Mouse (Mus musculus): ENCODE results near the gene Kif1a. TPM values are rescaled to one million over a fixed set of nuclear protein-coding genes. Genes with fewer than 3 reads are reported as not detected.

Kif1a gene
- polyA plus RNA-seq (2015; fragmentation: Nextera tagmentation; extraction: Ambion mirVana), result 3.2 and 4.4 TPM in 2 replicates

DNA sequence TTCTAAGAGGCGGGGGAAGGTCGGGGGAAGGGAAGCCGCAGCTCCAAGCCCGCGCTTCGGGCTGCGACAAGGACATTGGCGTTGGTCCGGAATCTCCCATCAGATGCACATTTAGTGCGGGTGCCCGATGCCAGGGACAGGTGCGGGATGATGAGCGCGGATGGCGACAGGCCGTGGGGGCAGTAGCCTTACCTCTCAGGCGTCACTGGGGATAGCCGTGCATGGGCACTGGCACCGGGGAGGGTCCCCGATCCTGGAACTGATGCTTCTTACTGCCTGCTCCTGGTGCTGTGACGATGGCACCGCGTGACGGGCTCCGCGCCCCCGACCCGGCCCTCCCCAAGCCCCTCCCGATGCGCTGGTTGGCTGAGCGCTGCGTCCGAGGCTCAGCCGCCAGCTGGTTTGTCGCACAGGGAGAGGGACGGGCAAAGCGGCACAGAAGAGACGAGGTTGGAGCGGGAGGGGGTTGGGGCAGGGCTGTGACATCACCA, at the start of gene Kif1a:
Gene Kif1a (minus strand): TSS at position 381 of the 491 bp plus-strand sequence.
- Histone ChIP-seq H3K9ac (replicated peaks; ENCODE audit: low read depth) (no peak within 1 kb of the TSS), H3K4me2 (replicated peaks; ENCODE audit: low read depth, low read length) (peak within 1 kb of the TSS; percentile 56), H3K4me1 (ENCODE audit: insufficient read depth, low read depth, low read length) (0 out of 2 replicates have a peak, but pooled peaks cover 8% of the 10 kb centered on the region), H3K27me3 (replicated peaks; ENCODE audit: insufficient read depth, low read length) (peaks cover 32% of the 10 kb centered on the region), H3K27ac (ENCODE audit: low read length) (no peak within 1 kb of the TSS), H3K9me3 (ENCODE audit: low read length) (no peaks in the 10 kb centered on the region), H3K4me3 (ENCODE audit: low read depth, low read length) (peak within 1 kb of the TSS; percentile 37), H3K36me3 (ENCODE audit: insufficient read depth, low read length) (no peaks in the 10 kb centered on the region)
- TF ChIP-seq CTCF (IDR thresholded peaks at IDR 0.05) (no peak), EP300 (IDR thresholded peaks at IDR 0.05) (no peak)
- WGBS, result 1% methylated on average over 36 of the region's 39 CpGs
- peak; percentile 43 for ATAC-seq
- DNase-seq (ENCODE audit: low spot score), result no peak

- H3K36me3 ChIP-seq (ENCODE audit: insufficient read depth, low read length), result no peaks in the 10 kb centered on the region
- no peaks in the 10 kb centered on the region for H3K27me3 ChIP-seq (replicated peaks; ENCODE audit: insufficient read depth, low read length)
- no peak for TF ChIP-seq EP300 (IDR thresholded peaks at IDR 0.05)
- peak; percentile 24; the same call in 1 of the 2 replicates for TF ChIP-seq CTCF (IDR thresholded peaks at IDR 0.05)
- H3K9me3 ChIP-seq (ENCODE audit: low read length), result no peaks in the 10 kb centered on the region
- no peak overlapping the region for H3K4me3 ChIP-seq (ENCODE audit: low read depth, low read length)
- no peaks in the 10 kb centered on the region for H3K4me1 ChIP-seq (ENCODE audit: insufficient read depth, low read depth, low read length)
- ATAC-seq (no peak), DNase-seq (ENCODE audit: low spot score) (no peak)
- no peak overlapping the region for H3K9ac ChIP-seq (replicated peaks; ENCODE audit: low read depth)
- no peak overlapping the region for H3K27ac ChIP-seq (ENCODE audit: low read length)
- no peak overlapping the region for H3K4me2 ChIP-seq (replicated peaks; ENCODE audit: low read depth, low read length)
- 47% methylated on average over 2 of the region's 2 CpGs for WGBS
Measured at GRCm38 (mm10) chr1:93150907-93151661, 49.3 kb upstream of the Kif1a start.

DNA sequence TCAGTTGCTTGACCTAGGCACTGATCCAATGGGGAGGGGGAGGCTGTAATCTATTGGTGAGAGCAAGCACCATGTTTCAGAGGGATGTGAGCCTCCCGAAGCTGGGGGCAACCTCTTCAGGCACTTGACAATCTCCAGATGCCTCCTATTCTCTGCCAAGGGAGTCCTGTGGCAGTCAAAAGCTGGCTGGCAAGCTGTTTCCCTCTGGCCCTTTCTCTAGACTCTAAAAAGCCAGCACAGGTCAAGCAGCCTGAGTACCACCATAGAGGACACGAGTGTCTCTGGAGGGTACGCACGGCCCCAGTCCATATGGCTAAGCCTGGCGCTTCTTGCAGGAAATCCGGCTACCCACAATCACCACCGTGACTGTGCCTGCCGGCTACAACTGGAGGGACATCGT, 42.4 kb upstream of the Kif1a start:
- WGBS, result 79% methylated on average over 9 of the region's 9 CpGs
- no peak overlapping the region for H3K4me2 ChIP-seq (replicated peaks; ENCODE audit: low read depth, low read length)
- H3K4me3 ChIP-seq (ENCODE audit: low read depth, low read length), result no peak overlapping the region
- no peaks in the 10 kb centered on the region for H3K4me1 ChIP-seq (ENCODE audit: insufficient read depth, low read depth, low read length)
- no peaks in the 10 kb centered on the region for H3K9me3 ChIP-seq (ENCODE audit: low read length)
- DNase-seq (ENCODE audit: low spot score), result no peak
- H3K27ac ChIP-seq (ENCODE audit: low read length), result no peak overlapping the region
- ATAC-seq, result no peak
- no peak overlapping the region for H3K9ac ChIP-seq (replicated peaks; ENCODE audit: low read depth)
- H3K36me3 ChIP-seq (ENCODE audit: insufficient read depth, low read length), result no peaks in the 10 kb centered on the region
- TF ChIP-seq EP300 (IDR thresholded peaks at IDR 0.05), result no peak
- TF ChIP-seq CTCF (IDR thresholded peaks at IDR 0.05), result no peak
- H3K27me3 ChIP-seq (replicated peaks; ENCODE audit: insufficient read depth, low read length), result no peaks in the 10 kb centered on the region

DNA sequence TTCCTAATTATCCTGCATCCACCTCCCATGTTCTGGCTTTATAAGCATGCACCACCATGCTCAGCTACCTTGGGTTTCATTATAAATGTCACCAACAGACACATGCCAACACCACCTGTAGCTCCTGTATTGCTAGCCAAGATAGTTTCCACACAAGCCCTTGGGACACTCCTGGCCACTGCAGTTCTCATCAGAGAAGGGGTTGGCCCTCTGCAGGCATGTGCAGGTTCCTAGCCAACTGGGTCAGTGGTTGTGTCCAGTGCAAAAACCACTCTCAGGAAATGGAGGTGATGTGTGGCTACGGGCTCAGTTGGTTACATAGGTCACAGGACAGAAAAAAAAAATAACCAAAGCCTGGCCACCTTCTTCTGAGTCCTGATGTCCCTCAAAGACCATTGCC, 41.1 kb upstream of the Kif1a start:
- TF ChIP-seq EP300 (IDR thresholded peaks at IDR 0.05) (no peak), CTCF (IDR thresholded peaks at IDR 0.05) (no peak)
- WGBS, result 71% methylated on average over 1 of the region's 1 CpGs
- Histone ChIP-seq H3K27me3 (replicated peaks; ENCODE audit: insufficient read depth, low read length) (no peaks in the 10 kb centered on the region), H3K27ac (ENCODE audit: low read length) (no peak overlapping the region), H3K4me1 (ENCODE audit: insufficient read depth, low read depth, low read length) (no peaks in the 10 kb centered on the region), H3K9me3 (ENCODE audit: low read length) (no peaks in the 10 kb centered on the region), H3K9ac (replicated peaks; ENCODE audit: low read depth) (no peak overlapping the region), H3K36me3 (ENCODE audit: insufficient read depth, low read length) (no peaks in the 10 kb centered on the region), H3K4me2 (replicated peaks; ENCODE audit: low read depth, low read length) (no peak overlapping the region), H3K4me3 (ENCODE audit: low read depth, low read length) (no peak overlapping the region)
- DNase-seq (ENCODE audit: low spot score) (no peak), ATAC-seq (no peak)

GRCm38 (mm10) chr1:93139713-93140112, 38.0 kb upstream of the Kif1a start:
- no peaks in the 10 kb centered on the region for H3K27me3 ChIP-seq (replicated peaks; ENCODE audit: insufficient read depth, low read length)
- peak; percentile 23 for DNase-seq (ENCODE audit: low spot score)
- WGBS, result 68% methylated on average over 7 of the region's 7 CpGs

DNA sequence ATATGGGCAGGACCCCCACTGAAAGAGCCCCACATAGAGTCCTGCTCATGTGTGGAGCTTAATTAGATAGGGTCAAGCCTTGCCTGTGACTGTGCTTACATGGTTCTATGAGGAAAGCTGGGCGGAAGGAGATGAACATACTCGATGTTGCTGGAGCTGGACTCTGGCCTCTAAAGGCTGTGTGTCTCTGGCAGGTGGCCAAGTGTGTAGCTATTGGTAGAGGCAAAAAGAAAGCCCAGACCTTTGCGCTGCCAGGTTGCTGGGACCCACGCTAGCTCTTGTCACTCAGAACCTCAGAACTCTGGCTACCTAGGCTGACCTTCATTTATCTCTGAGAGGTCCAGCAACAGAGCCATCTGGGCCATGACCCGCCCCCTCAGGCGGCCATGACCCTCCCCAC, 36.8 kb upstream of the Kif1a start:
- H3K4me1 ChIP-seq (ENCODE audit: insufficient read depth, low read depth, low read length), result no peaks in the 10 kb centered on the region
- H3K9ac ChIP-seq (replicated peaks; ENCODE audit: low read depth), result no peak overlapping the region
- no peak for DNase-seq (ENCODE audit: low spot score)
- H3K4me3 ChIP-seq (ENCODE audit: low read depth, low read length), result no peak overlapping the region
- H3K4me2 ChIP-seq (replicated peaks; ENCODE audit: low read depth, low read length), result no peak overlapping the region
- TF ChIP-seq CTCF (IDR thresholded peaks at IDR 0.05) (no peak), EP300 (IDR thresholded peaks at IDR 0.05) (no peak)
- ATAC-seq, result no peak
- no peaks in the 10 kb centered on the region for H3K36me3 ChIP-seq (ENCODE audit: insufficient read depth, low read length)
- H3K27ac ChIP-seq (ENCODE audit: low read length), result no peak overlapping the region
- WGBS, result 71% methylated on average over 6 of the region's 6 CpGs
- H3K9me3 ChIP-seq (ENCODE audit: low read length), result no peaks in the 10 kb centered on the region
- no peaks in the 10 kb centered on the region for H3K27me3 ChIP-seq (replicated peaks; ENCODE audit: insufficient read depth, low read length)

More at GRCm38 (mm10) chr1:93139713-93140112, 38.0 kb upstream of the Kif1a start:
- no peak overlapping the region for H3K4me2 ChIP-seq (replicated peaks; ENCODE audit: low read depth, low read length)
- no peaks in the 10 kb centered on the region for H3K9me3 ChIP-seq (ENCODE audit: low read length)
- TF ChIP-seq CTCF (IDR thresholded peaks at IDR 0.05), result no peak
- no peak for TF ChIP-seq EP300 (IDR thresholded peaks at IDR 0.05)
- H3K4me1 ChIP-seq (ENCODE audit: insufficient read depth, low read depth, low read length), result no peaks in the 10 kb centered on the region
- no peak overlapping the region for H3K27ac ChIP-seq (ENCODE audit: low read length)
- no peaks in the 10 kb centered on the region for H3K36me3 ChIP-seq (ENCODE audit: insufficient read depth, low read length)
- no peak overlapping the region for H3K4me3 ChIP-seq (ENCODE audit: low read depth, low read length)
- H3K9ac ChIP-seq (replicated peaks; ENCODE audit: low read depth), result no peak overlapping the region
- ATAC-seq, result 0 out of 2 replicates have a peak, but pooled peaks have one; percentile 14

Data from lung, postnatal 0 days (tissue).